Mouse (Mus musculus): ENCODE measurements around the gene Plk2. TPM values are rescaled to one million over a fixed set of nuclear protein-coding genes. Genes with fewer than 3 reads are reported as not detected.

Gene Plk2
- polyA plus RNA-seq, 1 experiment, result 48.8 TPM

- Histone ChIP-seq H3K79me3 (ENCODE audit: low read depth) (peaks cover 21% of the 10 kb centered on the region), H3K4me3 (ENCODE audit: insufficient read depth, poor library complexity, severe bottlenecking) (no peak overlapping the region), H3ac (ENCODE audit: control insufficient read depth, insufficient read length, low read depth) (no peak overlapping the region), H3K79me2 (ENCODE audit: control insufficient read depth, insufficient read depth) (peaks cover 25% of the 10 kb centered on the region), H3K36me3 (ENCODE audit: control insufficient read depth, insufficient read depth) (peaks cover 14% of the 10 kb centered on the region), H3K27me3 (ENCODE audit: control insufficient read depth, insufficient read depth, insufficient read length) (no peaks in the 10 kb centered on the region)
- TF ChIP-seq USF1 (IDR thresholded peaks at IDR 0.05; ENCODE audit: low read depth) (peak; percentile 56), MYOG (IDR thresholded peaks at IDR 0.05; ENCODE audit: control insufficient read depth, extremely low read depth, insufficient read length) (no peak), FOSL1 (IDR thresholded peaks at IDR 0.05; ENCODE audit: insufficient read depth, low read length, poor library complexity, severe bottlenecking) (no peak)
These were observed 2.6 kb upstream of the Plk2 start for GRCm38 (mm10) chr13:110392210-110392609.

- H3K4me3 ChIP-seq (ENCODE audit: insufficient read depth, poor library complexity, severe bottlenecking), result no peak overlapping the region
- TF ChIP-seq MAX (IDR thresholded peaks at IDR 0.05) (no peak), USF1 (IDR thresholded peaks at IDR 0.05; ENCODE audit: low read depth) (no peak), MYOG (IDR thresholded peaks at IDR 0.05; ENCODE audit: control insufficient read depth, extremely low read depth, insufficient read length) (no peak), FOSL1 (IDR thresholded peaks at IDR 0.05; ENCODE audit: insufficient read depth, low read length, poor library complexity, severe bottlenecking) (no peak), MYOD1 (IDR thresholded peaks at IDR 0.05; ENCODE audit: control insufficient read depth, insufficient read length, low read depth) (no peak), CEBPB (IDR thresholded peaks at IDR 0.05; ENCODE audit: low read depth) (no peak), CTCF (IDR thresholded peaks at IDR 0.05; ENCODE audit: control insufficient read depth, insufficient read depth, insufficient read length) (no peak)
- peaks cover 29% of the 10 kb centered on the region for H3K79me2 ChIP-seq (ENCODE audit: control insufficient read depth, insufficient read depth)
- H3ac ChIP-seq (ENCODE audit: control insufficient read depth, insufficient read length, low read depth), result no peak overlapping the region
- H3K79me3 ChIP-seq (ENCODE audit: low read depth), result peaks cover 25% of the 10 kb centered on the region
- H3K36me3 ChIP-seq (ENCODE audit: control insufficient read depth, insufficient read depth), result peaks cover 18% of the 10 kb centered on the region
- H3K27me3 ChIP-seq (ENCODE audit: control insufficient read depth, insufficient read depth, insufficient read length), result no peaks in the 10 kb centered on the region
These were observed 2.2 kb upstream of the Plk2 start for GRCm38 (mm10) chr13:110392631-110393030.

GRCm38 (mm10) chr13:110395179-110395794, 441 bp downstream of the Plk2 start:
- H3K36me3 ChIP-seq (ENCODE audit: control insufficient read depth, insufficient read depth), result peaks cover 44% of the 10 kb centered on the region
- peak overlapping the region; percentile 92 for H3ac ChIP-seq (ENCODE audit: control insufficient read depth, insufficient read length, low read depth)
- peaks cover 56% of the 10 kb centered on the region for H3K79me2 ChIP-seq (ENCODE audit: control insufficient read depth, insufficient read depth)
- no peak for TF ChIP-seq MYOD1 (IDR thresholded peaks at IDR 0.05; ENCODE audit: control insufficient read depth, insufficient read length, low read depth)
- H3K79me3 ChIP-seq (ENCODE audit: low read depth), result peaks cover 41% of the 10 kb centered on the region
- no peaks in the 10 kb centered on the region for H3K27me3 ChIP-seq (ENCODE audit: control insufficient read depth, insufficient read depth, insufficient read length)
- peak overlapping the region; percentile 82 for H3K4me3 ChIP-seq (ENCODE audit: insufficient read depth, poor library complexity, severe bottlenecking)

DNA sequence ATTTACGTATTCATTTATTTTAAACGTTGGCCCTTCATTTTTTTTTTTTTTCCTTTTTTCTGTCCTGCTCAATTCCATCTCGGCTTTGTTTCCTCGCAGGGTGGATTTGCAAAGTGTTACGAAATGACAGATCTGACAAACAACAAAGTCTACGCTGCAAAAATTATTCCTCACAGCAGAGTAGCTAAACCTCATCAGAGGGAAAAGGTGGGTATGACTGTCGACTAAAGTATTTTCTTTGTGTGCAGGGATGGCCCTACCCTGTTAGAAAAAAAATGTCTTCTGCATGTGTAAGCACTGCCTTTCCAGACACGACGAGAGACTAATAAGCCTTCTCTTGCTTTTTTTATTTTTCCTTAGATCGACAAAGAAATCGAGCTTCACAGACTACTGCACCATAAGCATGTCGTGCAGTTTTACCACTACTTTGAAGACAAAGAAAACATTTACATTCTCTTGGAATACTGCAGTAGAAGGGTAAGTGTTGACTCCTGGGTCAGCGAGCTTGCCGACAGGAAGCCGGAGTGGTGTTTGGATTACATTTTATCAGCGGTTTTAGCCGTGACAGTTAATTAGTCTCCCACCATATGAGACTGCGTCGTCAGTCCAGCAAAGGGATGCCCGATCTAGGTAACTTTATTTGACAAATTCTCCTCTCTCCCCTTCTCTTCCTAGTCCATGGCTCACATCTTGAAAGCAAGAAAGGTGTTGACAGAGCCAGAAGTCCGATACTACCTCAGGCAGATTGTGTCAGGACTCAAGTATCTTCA, 1.3 kb downstream of the Plk2 start:
- Histone ChIP-seq H3K4me3 (ENCODE audit: insufficient read depth, poor library complexity, severe bottlenecking) (peak overlapping the region; percentile 82), H3K36me3 (ENCODE audit: control insufficient read depth, insufficient read depth) (peaks cover 52% of the 10 kb centered on the region), H3ac (ENCODE audit: control insufficient read depth, insufficient read length, low read depth) (peak overlapping the region; percentile 92), H3K79me3 (ENCODE audit: low read depth) (peaks cover 42% of the 10 kb centered on the region), H3K27me3 (ENCODE audit: control insufficient read depth, insufficient read depth, insufficient read length) (no peaks in the 10 kb centered on the region), H3K79me2 (ENCODE audit: control insufficient read depth, insufficient read depth) (peaks cover 59% of the 10 kb centered on the region)
- TF ChIP-seq CEBPB (IDR thresholded peaks at IDR 0.05; ENCODE audit: low read depth) (no peak), FOSL1 (IDR thresholded peaks at IDR 0.05; ENCODE audit: insufficient read depth, low read length, poor library complexity, severe bottlenecking) (no peak), MAX (IDR thresholded peaks at IDR 0.05) (no peak), MYOD1 (IDR thresholded peaks at IDR 0.05; ENCODE audit: control insufficient read depth, insufficient read length, low read depth) (no peak), USF1 (IDR thresholded peaks at IDR 0.05; ENCODE audit: low read depth) (no peak), CTCF (IDR thresholded peaks at IDR 0.05; ENCODE audit: control insufficient read depth, insufficient read depth, insufficient read length) (no peak), MYOG (IDR thresholded peaks at IDR 0.05; ENCODE audit: control insufficient read depth, extremely low read depth, insufficient read length) (no peak)

DNA sequence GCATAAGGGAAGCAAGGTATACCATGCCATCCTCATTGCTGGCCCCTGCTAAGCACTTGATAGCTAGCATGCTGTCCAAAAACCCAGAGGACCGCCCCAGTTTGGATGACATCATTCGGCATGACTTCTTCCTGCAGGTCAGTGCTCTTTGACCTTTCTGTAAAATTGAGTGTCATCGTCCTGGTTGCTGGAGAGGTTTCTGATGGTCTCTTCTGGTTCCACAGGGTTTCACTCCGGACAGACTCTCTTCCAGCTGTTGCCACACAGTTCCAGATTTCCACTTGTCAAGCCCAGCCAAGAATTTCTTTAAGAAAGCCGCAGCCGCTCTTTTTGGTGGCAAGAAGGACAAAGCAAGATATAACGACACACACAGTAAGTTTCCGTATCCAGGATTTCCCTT, 2.9 kb downstream of the Plk2 start:
- peaks cover 59% of the 10 kb centered on the region for H3K79me2 ChIP-seq (ENCODE audit: control insufficient read depth, insufficient read depth)
- peaks cover 42% of the 10 kb centered on the region for H3K79me3 ChIP-seq (ENCODE audit: low read depth)
- no peaks in the 10 kb centered on the region for H3K27me3 ChIP-seq (ENCODE audit: control insufficient read depth, insufficient read depth, insufficient read length)
- no peak overlapping the region for H3ac ChIP-seq (ENCODE audit: control insufficient read depth, insufficient read length, low read depth)
- no peak overlapping the region for H3K4me3 ChIP-seq (ENCODE audit: insufficient read depth, poor library complexity, severe bottlenecking)
- TF ChIP-seq USF1 (IDR thresholded peaks at IDR 0.05; ENCODE audit: low read depth) (no peak), MAX (IDR thresholded peaks at IDR 0.05) (no peak), MYOG (IDR thresholded peaks at IDR 0.05; ENCODE audit: control insufficient read depth, extremely low read depth, insufficient read length) (no peak), CTCF (IDR thresholded peaks at IDR 0.05; ENCODE audit: control insufficient read depth, insufficient read depth, insufficient read length) (no peak), CEBPB (IDR thresholded peaks at IDR 0.05; ENCODE audit: low read depth) (no peak), MYOD1 (IDR thresholded peaks at IDR 0.05; ENCODE audit: control insufficient read depth, insufficient read length, low read depth) (no peak), FOSL1 (IDR thresholded peaks at IDR 0.05; ENCODE audit: insufficient read depth, low read length, poor library complexity, severe bottlenecking) (no peak)
- peaks cover 56% of the 10 kb centered on the region for H3K36me3 ChIP-seq (ENCODE audit: control insufficient read depth, insufficient read depth)
